Mouse (Mus musculus) thymus, postnatal 25 days (tissue): ENCODE measurements around the gene Pgpep1.
A peak's percentile ranks its signal among the peaks of the same experiment; 100 is the strongest.

Experiments
- DNase-seq: peaks from one replicate; pipeline ENCODE4 v3.0.0; 2022

Pgpep1 gene

GRCm38 (mm10) chr8:70658897-70659603, 1.1 kb downstream of the Pgpep1 start:
- no peak for DNase-seq

GRCm38 (mm10) chr8:70657739-70658138, 2.4 kb downstream of the Pgpep1 start:
- no peak for DNase-seq

- DNase-seq, result no peak
These were observed 3.0 kb downstream of the Pgpep1 start for GRCm38 (mm10) chr8:70657214-70657613.

GRCm38 (mm10) chr8:70656193-70656790, 3.9 kb downstream of the Pgpep1 start:
- DNase-seq, result no peak

- DNase-seq, result no peak
These were observed 4.7 kb downstream of the Pgpep1 start for GRCm38 (mm10) chr8:70655469-70655868.

GRCm38 (mm10) chr8:70654121-70654520, 6.1 kb downstream of the Pgpep1 start:
- no peak for DNase-seq

GRCm38 (mm10) chr8:70653226-70653625, 7.0 kb downstream of the Pgpep1 start:
- DNase-seq, result peak; percentile 63

- DNase-seq, result no peak
These were observed 9.8 kb downstream of the Pgpep1 start for GRCm38 (mm10) chr8:70650351-70650750.

GRCm38 (mm10) chr8:70649324-70649723, 10.9 kb downstream of the Pgpep1 start:
- no peak for DNase-seq

GRCm38 (mm10) chr8:70648921-70649320, 11.3 kb downstream of the Pgpep1 start:
- DNase-seq, result no peak

GRCm38 (mm10) chr8:70648164-70648442, 12.1 kb downstream of the Pgpep1 start:
- DNase-seq, result no peak

- DNase-seq, result no peak
These were observed 12.6 kb downstream of the Pgpep1 start for GRCm38 (mm10) chr8:70647343-70648163.

GRCm38 (mm10) chr8:70646775-70647174, 13.4 kb downstream of the Pgpep1 start:
- no peak for DNase-seq

GRCm38 (mm10) chr8:70646369-70646768, 13.8 kb downstream of the Pgpep1 start:
- no peak for DNase-seq

GRCm38 (mm10) chr8:70645501-70646224, 14.5 kb downstream of the Pgpep1 start:
- no peak for DNase-seq

- DNase-seq, result no peak
These were observed 16.1 kb downstream of the Pgpep1 start for GRCm38 (mm10) chr8:70644065-70644464.

GRCm38 (mm10) chr8:70643019-70643418, 17.2 kb downstream of the Pgpep1 start:
- DNase-seq, result no peak

GRCm38 (mm10) chr8:70638752-70639151, 21.4 kb downstream of the Pgpep1 start:
- DNase-seq, result no peak

GRCm38 (mm10) chr8:70636838-70637237, 23.4 kb downstream of the Pgpep1 start:
- DNase-seq, result no peak

GRCm38 (mm10) chr8:70635527-70635926, 24.7 kb downstream of the Pgpep1 start:
- DNase-seq, result no peak

GRCm38 (mm10) chr8:70634066-70634465, 26.1 kb downstream of the Pgpep1 start:
- DNase-seq, result no peak

- no peak for DNase-seq
These were observed 27.8 kb downstream of the Pgpep1 start, which contains the start of gene Gdf15 for GRCm38 (mm10) chr8:70632346-70632892. Gene Gdf15, minus strand, starts transcription at chr8:70632456.

GRCm38 (mm10) chr8:70631436-70631835, 28.8 kb downstream of the Pgpep1 start:
- no peak for DNase-seq
